Mouse (Mus musculus) pancreas, adult 10 weeks (tissue): ENCODE results near the gene Enah. TPM values are rescaled to one million over a fixed set of nuclear protein-coding genes. Genes with fewer than 3 reads are reported as not detected.

ENCODE experiments used
- polyA plus RNA-seq: library from polyadenylated mRNA; stranded (reverse); fragments of 350-450 nt; fragmentation: Illumina TruSeq; extraction: RNeasy Lipid Tissue Mini Kit (QIAGEN cat#74804); gene quantifications from one replicate; pipeline ENCODE4 v1.2.3, GENCODE M21; 2015; ENCODE audit warnings: low read depth, low replicate concordance; ENCODE audit not compliant: insufficient read depth

The Enah gene
- polyA plus RNA-seq, result 6.0 TPM

DNA sequence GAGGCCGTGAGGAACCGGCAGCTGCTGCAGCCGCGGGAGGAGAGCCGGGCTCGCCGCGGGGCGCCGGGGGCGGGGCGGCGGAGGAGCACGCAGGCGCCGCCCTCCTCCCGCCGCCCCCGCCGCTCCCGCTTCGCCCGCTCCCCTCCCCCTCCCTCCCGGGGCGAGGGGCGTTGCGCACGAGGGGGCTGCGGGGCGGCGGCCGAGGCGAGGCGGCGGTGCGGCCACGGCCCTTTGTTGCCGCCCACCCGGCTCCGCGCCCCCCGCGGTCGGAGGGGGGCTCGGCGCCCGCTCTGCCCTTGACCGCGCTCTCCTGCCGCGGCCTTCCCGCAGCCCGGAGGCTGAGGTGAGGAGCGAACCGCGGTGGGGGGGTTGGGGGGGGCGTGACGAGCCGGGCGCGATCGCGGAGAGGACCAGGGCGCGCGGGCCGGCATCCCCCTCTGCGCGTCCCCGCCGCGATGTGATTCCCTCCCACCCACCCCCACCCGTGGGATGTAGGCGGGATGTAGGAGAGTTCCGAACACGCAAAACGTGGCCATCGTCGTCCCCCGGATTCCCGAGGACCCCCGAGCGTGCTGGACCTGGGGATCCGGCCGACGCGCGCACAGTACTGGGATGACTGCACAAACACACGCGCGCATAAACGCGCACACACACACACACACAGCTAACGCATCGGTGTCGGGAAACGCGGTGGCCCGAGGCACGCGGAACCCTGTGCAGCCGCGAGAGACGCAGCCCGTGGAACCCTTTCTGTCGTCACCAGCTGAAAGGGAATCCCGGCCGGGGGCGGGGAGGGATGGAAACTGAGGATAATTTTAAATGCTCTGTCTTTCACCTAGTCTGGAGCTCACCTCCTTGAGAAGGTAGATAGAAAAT lies at the start of gene Enah:
Gene Enah, minus strand, starts transcription at position 65 of the 876 bp plus-strand sequence.

Other genes starting within 250 kb of the Enah start
- gene Lbr, start 176.9 kb downstream of the Enah start, polyA plus RNA-seq, result 8.1 TPM
- 70.8 TPM for gene Srp9, start 104.7 kb upstream of the Enah start, polyA plus RNA-seq
- not detected for gene Vmn1r1, start 144.5 kb upstream of the Enah start, polyA plus RNA-seq